Mouse (Mus musculus): Measurements from ENCODE around the gene Patj. TPM values are rescaled to one million over a fixed set of nuclear protein-coding genes. Genes with fewer than 3 reads are reported as not detected.

Gene Patj
- total and polyA plus RNA-seq, 3 experiments, result 0.19 to 0.46 TPM; not detected in 1

DNA sequence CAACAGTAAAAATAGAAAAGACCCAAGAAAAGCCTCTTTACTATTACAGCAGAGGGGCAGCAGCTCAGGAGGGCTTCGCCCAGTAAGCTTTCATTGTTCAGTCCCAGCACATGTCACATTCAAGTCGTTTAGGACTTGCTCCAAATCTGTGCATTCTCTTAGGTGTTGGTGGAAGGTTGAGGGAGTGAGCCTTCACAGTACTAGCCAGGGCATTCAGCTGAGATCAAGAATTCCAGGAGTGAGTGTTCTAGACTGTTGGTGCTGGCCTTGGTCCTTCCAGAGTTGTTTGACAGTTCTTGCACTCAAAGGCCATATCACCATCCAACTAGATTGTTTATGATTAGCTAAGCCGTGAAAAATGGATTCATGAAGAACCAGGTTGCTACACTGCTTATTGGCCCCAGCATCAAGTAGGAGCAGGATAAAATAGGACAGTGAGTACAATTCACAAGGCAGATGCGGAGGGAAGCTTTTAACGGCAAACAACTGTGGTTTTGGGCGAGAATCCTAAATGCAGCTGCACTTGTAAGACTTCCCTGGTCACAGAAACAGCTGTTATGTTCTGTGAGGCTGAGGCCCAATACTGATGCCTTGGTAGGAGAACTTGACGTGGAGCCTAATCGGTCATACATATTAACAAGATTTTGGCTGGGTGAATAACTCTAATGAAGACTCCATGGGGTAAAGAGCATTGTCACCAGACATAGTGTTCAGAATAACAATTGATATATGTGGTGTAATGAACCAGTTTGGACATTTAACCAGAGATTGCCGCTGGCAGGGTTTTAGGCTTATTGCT, 225.6 kb downstream of the Patj start:
- Histone ChIP-seq H3K27me3 (ENCODE audit: control insufficient read depth in 1 of 2, insufficient read depth in 2 of 2, low read length in 2 of 2) (no peaks in the 10 kb centered on the region), H3K4me1 (ENCODE audit: control insufficient read depth in 1 of 2, insufficient read depth in 2 of 2, low read length in 2 of 2) (no peaks in the 10 kb centered on the region), H3K9ac (ENCODE audit: control insufficient read depth, low read depth, low read length, poor library complexity, severe bottlenecking) (no peak overlapping the region), H3K4me3 (ENCODE audit: control insufficient read depth in 1 of 2, insufficient read depth in 1 of 2, low read depth in 2 of 2, low read length in 2 of 2) (no peak overlapping the region), H3K79me2 (ENCODE audit: control insufficient read depth, insufficient read depth, low read length, poor library complexity) (no peaks in the 10 kb centered on the region), H3K27ac (ENCODE audit: control insufficient read depth, low read depth, low read length) (no peak overlapping the region), H3K36me3 (ENCODE audit: control insufficient read depth in 1 of 2, insufficient read depth in 2 of 2, low read length in 2 of 2) (no peaks in the 10 kb centered on the region), H3K9me3 (replicated peaks; ENCODE audit: insufficient read depth, low read length) (no peaks in the 10 kb centered on the region)
- TF ChIP-seq CTCF (IDR thresholded peaks at IDR 0.05 in 2 of 3, conservative IDR thresholded peaks at IDR 0.05 in 1 of 3; ENCODE audit: control insufficient read depth in 1 of 3, insufficient read depth in 1 of 3, low read depth in 2 of 3, low read length in 3 of 3, poor library complexity in 1 of 3, severe bottlenecking in 1 of 3), result no peak
- no peak for TF ChIP-seq MYB (IDR thresholded peaks at IDR 0.05; ENCODE audit: low read depth, low read length)
- TF ChIP-seq CHD1 (IDR thresholded peaks at IDR 0.05; ENCODE audit: low read depth, low read length), result no peak
- DNase-seq (ENCODE audit: low read depth, low spot score), result no peak

DNA sequence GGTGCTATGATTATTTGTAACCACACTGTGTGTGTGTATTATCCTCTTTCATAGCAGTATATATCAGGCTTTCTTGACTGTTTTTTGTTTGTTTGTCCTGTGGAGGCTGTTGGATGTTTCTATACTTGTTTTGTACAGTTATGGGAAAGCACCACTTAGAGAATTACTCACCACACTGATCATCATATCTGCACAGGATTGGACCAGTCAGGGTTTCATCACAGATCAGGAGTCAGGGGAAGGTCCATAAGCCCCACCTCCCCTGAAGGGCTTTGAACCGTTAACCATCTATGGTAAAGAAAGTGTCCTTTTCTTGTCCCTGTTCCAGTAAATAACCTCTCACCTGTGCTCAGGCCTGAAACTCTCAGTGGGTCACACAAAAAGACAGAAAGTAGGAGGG, 226.6 kb downstream of the Patj start:
- H3K9me3 ChIP-seq (replicated peaks; ENCODE audit: insufficient read depth, low read length), result no peaks in the 10 kb centered on the region
- no peaks in the 10 kb centered on the region for H3K4me1 ChIP-seq (ENCODE audit: control insufficient read depth in 1 of 2, insufficient read depth in 2 of 2, low read length in 2 of 2)
- H3K79me2 ChIP-seq (ENCODE audit: control insufficient read depth, insufficient read depth, low read length, poor library complexity), result no peaks in the 10 kb centered on the region
- no peak for TF ChIP-seq CTCF (IDR thresholded peaks at IDR 0.05 in 2 of 3, conservative IDR thresholded peaks at IDR 0.05 in 1 of 3; ENCODE audit: control insufficient read depth in 1 of 3, insufficient read depth in 1 of 3, low read depth in 2 of 3, low read length in 3 of 3, poor library complexity in 1 of 3, severe bottlenecking in 1 of 3)
- H3K27ac ChIP-seq (ENCODE audit: control insufficient read depth, low read depth, low read length), result no peak overlapping the region
- no peaks in the 10 kb centered on the region for H3K27me3 ChIP-seq (ENCODE audit: control insufficient read depth in 1 of 2, insufficient read depth in 2 of 2, low read length in 2 of 2)
- no peak overlapping the region for H3K9ac ChIP-seq (ENCODE audit: control insufficient read depth, low read depth, low read length, poor library complexity, severe bottlenecking)
- DNase-seq (ENCODE audit: low read depth, low spot score), result no peak
- no peaks in the 10 kb centered on the region for H3K36me3 ChIP-seq (ENCODE audit: control insufficient read depth in 1 of 2, insufficient read depth in 2 of 2, low read length in 2 of 2)
- no peak overlapping the region for H3K4me3 ChIP-seq (ENCODE audit: control insufficient read depth in 1 of 2, insufficient read depth in 1 of 2, low read depth in 2 of 2, low read length in 2 of 2)

DNA sequence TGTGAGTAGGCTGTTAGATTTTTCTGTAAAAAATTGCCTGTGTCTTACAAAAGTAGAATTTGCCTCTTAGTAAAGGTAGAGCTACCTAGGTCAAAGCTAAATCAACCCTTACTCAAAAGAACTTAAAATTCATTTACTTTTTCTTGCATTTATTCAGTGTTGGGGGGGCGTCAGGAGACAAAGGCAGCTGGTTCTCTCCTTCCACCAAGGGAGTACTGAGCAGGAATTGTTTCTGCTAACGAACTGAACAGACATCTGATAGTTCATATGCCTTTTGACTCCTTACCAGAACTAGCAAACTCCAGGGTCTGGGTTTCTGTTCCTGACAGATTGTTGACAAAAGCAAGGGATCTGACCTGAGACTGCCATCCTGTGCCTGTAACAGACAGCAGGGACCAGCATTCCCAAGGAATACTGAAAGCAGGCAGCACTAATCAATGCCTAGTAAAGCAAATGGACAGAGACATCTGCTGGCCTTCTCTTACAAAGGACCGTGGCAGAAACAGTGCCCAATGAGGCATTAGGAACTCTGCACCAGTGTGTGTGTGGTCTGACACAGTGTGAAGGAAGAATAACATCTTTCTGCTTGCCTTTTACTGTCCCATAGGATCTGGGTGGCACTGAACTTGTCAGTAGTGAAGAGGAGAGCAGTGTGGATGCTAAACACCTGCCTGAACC, 227.6 kb downstream of the Patj start:
- Histone ChIP-seq H3K27me3 (ENCODE audit: control insufficient read depth in 1 of 2, insufficient read depth in 2 of 2, low read length in 2 of 2) (no peaks in the 10 kb centered on the region), H3K9ac (ENCODE audit: control insufficient read depth, low read depth, low read length, poor library complexity, severe bottlenecking) (no peak overlapping the region), H3K79me2 (ENCODE audit: control insufficient read depth, insufficient read depth, low read length, poor library complexity) (no peaks in the 10 kb centered on the region), H3K4me3 (ENCODE audit: control insufficient read depth in 1 of 2, insufficient read depth in 1 of 2, low read depth in 2 of 2, low read length in 2 of 2) (no peak overlapping the region), H3K4me1 (ENCODE audit: control insufficient read depth in 1 of 2, insufficient read depth in 2 of 2, low read length in 2 of 2) (no peaks in the 10 kb centered on the region), H3K27ac (ENCODE audit: control insufficient read depth, low read depth, low read length) (no peak overlapping the region), H3K9me3 (replicated peaks; ENCODE audit: insufficient read depth, low read length) (no peaks in the 10 kb centered on the region), H3K36me3 (ENCODE audit: control insufficient read depth in 1 of 2, insufficient read depth in 2 of 2, low read length in 2 of 2) (no peaks in the 10 kb centered on the region)
- TF ChIP-seq SIN3A (IDR thresholded peaks at IDR 0.05; ENCODE audit: low read length), result no peak
- TF ChIP-seq MYB (IDR thresholded peaks at IDR 0.05; ENCODE audit: low read depth, low read length), result no peak
- no peak for TF ChIP-seq E2F4 (IDR thresholded peaks at IDR 0.05; ENCODE audit: borderline replicate concordance, low read depth, low read length)
- no peak for TF ChIP-seq GABPA (IDR thresholded peaks at IDR 0.05; ENCODE audit: low read depth, low read length)
- no peak for TF ChIP-seq RAD21 (IDR thresholded peaks at IDR 0.05; ENCODE audit: low read depth, low read length)
- TF ChIP-seq CHD2 (IDR thresholded peaks at IDR 0.05; ENCODE audit: low read length), result no peak
- TF ChIP-seq POLR2AphosphoS2 (IDR thresholded peaks at IDR 0.05; ENCODE audit: low read length), result no peak
- no peak for DNase-seq (ENCODE audit: low read depth, low spot score)
